Mouse (Mus musculus) brain, embryonic 14.5 days (tissue): ENCODE measurements around the gene Fosb.

Source experiments
- CTCF ChIP-seq: fragments of 200-500 bp; IDR thresholded peaks from 2 replicates; pipeline ENCODE4 v1.5.1; 2012; ENCODE audit warnings: inconsistent platforms, mild to moderate bottlenecking, moderate library complexity, borderline replicate concordance; ENCODE audit not compliant: insufficient read depth, insufficient read length; ENCODE audit errors: extremely low read depth
- POLR2A ChIP-seq: fragments of 200-500 bp; IDR thresholded peaks from 2 replicates; pipeline ENCODE4 v1.6.1; 2012; ENCODE audit warnings: mild to moderate bottlenecking, inconsistent platforms, borderline replicate concordance; ENCODE audit not compliant: poor library complexity, insufficient read depth, insufficient read length, severe bottlenecking; ENCODE audit errors: extremely low read depth

DNA sequence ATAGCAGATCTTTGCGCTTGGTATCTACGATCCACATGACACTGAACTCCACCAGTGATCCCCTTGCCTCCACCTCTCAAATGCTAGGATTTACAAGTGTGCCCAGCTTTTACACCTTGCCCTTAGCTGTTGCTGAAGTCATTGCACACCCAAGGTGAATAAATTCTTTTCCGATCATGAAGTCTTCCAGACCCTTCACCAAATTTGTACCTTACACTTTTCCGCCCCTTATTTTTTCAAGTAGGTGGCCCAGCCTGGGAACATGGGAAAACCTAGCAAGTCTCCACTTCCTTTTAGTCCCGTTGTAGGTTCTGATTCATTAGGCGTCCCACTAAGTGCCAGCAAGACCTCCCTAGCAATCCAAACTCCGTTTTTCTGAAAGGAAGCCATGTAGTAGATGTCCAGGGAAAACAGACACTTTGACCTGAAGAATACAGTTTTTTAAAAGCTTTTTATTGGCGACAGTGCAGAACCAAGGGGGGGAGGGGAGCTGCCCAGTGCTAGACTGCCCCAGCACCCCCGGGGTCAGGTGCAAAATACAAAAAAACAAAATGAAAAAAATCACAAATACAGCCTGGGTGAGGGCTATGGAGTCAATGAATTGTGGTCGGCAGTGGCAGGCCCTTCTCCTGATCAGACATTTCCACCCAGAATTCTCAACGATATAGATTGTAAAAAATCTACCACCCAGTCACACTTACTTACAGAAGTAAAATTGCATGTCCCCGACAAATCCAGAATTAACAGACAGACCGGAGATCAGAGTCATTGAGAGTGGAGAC is 7.4 kb downstream of the Fosb start:
- TF ChIP-seq POLR2A (no peak), CTCF (no peak)
